Mouse (Mus musculus): ENCODE results near the gene Cyp4a29. TPM values are rescaled to one million over a fixed set of nuclear protein-coding genes. Genes with fewer than 3 reads are reported as not detected.
"Not testable (repeated sequence)": the region's sequence is repeated elsewhere in the genome, so short reads cannot be mapped to it uniquely, and the experiment has no call there.

Gene Cyp4a29
- not detected for total RNA-seq (2021)

GRCm38 (mm10) chr4:115241784-115242183, at the start of gene Cyp4a29:
Gene Cyp4a29, plus strand, starts transcription at chr4:115242084.
- no peak for DNase-seq (ENCODE audit: low spot score in 2 of 2)
- intact Hi-C loops (cut with DNase I): no loop called here

DNA sequence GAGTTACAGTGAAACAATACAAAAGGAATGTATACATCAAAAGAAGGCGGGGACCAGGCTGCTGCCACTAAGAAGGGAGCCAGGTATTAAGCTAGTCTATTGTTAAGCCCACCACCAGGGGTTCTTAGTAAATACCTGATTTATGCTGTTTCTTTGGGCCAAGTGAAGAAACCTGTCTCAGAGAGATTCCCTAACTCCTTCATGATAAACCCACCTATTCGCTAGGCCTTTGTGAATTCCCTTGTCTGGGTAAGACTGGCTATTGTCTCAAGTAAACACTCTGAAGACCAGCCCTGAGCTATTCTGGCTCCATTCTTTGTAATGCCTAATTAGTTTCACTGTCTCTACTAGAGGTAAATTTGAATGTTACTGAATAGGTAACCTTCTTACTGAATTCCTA, 9.0 kb upstream of the Cyp4a29 start:
- intact Hi-C loops (cut with DNase I); DNase-seq (ENCODE audit: low spot score in 2 of 2): not testable (repeated sequence)

DNA sequence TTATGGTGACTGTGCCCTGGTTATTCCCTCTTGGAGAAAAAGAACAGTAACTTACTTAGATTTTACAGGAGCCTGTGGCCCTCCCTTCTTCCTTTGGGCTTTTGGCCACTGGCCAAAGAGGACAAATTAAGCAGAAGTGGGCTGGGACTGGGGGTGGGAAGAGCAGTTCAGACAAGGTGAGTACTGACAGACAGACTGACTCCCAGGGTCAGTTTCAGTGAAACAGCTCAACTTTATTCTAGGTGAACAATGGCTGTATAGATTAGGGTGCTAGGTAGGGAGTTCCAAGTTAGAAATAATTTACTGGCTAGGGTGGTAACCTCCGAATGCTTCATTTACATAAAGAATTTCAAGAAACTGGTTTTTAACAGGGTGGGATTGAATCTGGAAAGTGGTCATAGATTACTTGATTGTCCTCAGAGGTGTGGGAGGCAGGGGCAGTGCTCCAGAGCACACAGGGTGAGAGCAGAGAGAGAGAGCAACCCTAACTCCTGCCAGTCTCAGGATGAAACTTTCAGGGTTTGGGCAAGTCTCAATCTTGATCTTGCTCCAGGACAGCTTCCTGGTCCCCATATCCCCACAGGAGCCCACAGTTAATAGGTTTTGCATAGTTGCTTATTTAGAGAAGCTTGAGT, 5.3 kb upstream of the Cyp4a29 start:
- intact Hi-C loops (cut with DNase I): no loop called here
- DNase-seq (ENCODE audit: low spot score in 2 of 2): no peak

GRCm38 (mm10) chr4:115264687-115265569, 23.0 kb downstream of the Cyp4a29 start:
- intact Hi-C loops (cut with DNase I); DNase-seq (ENCODE audit: low spot score in 2 of 2): not testable (repeated sequence)

- intact Hi-C loops (cut with DNase I); DNase-seq (ENCODE audit: low spot score in 2 of 2): not testable (repeated sequence)
These were observed 36.5 kb downstream of the Cyp4a29 start for GRCm38 (mm10) chr4:115278215-115278982.

DNA sequence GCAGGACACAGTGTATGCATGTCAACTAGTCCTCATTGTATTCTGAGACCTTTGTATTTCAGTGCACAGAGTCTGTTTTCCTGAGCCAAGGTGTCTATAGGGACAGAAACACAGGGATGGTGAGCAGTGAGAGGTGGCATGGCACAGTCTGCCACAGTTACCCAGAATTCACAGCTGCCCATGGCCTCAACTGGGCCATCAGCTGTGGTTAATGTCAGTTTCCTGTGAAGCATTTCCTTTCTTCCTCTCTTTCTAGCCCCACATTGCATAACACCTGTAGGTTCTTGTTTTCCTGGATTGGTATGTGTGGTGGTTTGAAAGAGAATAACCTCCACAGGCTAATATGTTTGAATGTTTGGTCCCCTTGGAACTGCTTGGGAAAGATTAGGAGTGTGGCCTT, 38.5 kb downstream of the Cyp4a29 start:
- no peak for DNase-seq (ENCODE audit: low spot score in 2 of 2)
- intact Hi-C loops (cut with DNase I): no loop called here

DNA sequence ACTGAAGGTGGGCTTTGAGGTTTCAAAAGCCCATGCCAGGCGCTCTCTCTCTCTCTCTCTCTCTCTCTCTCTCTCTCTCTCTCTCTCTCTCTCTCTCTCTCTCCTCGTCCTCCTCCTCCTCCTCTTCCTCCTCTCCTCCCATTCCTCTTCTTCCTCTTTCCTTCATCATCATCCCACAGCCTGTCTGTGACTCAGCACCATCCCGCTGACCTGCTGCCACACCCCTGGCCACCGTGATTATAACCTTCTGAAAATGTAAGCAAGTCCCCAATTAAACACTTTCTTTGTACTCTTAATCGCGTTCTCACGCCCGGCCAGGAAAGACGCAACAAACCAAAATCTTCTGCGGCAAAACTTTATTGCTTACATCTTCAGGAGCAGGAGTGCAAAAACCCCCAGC, 38.9 kb downstream of the Cyp4a29 start:
- DNase-seq (ENCODE audit: low spot score in 2 of 2); intact Hi-C loops (cut with DNase I): not testable (repeated sequence)

- not testable (repeated sequence) for DNase-seq (ENCODE audit: low spot score in 2 of 2)
These were observed 39.4 kb downstream of the Cyp4a29 start for GRCm38 (mm10) chr4:115281231-115281767.

GRCm38 (mm10) chr4:115298746-115299145, 56.9 kb downstream of the Cyp4a29 start, which contains the start of gene Cyp4a12a:
Gene Cyp4a12a, plus strand, starts transcription at chr4:115299046.
- intact Hi-C loops (cut with DNase I): not testable (repeated sequence)

More at GRCm38 (mm10) chr4:115281231-115281767, 39.4 kb downstream of the Cyp4a29 start:
- intact Hi-C loops (cut with DNase I): not testable (repeated sequence)

More at GRCm38 (mm10) chr4:115298746-115299145, 56.9 kb downstream of the Cyp4a29 start, which contains the start of gene Cyp4a12a:
- DNase-seq (ENCODE audit: low spot score in 2 of 2): not testable (repeated sequence)

Other genes starting within 250 kb of the Cyp4a29 start
- under 1 TPM; 0.52 to 1.00 TPM for gene Stil, start 241.9 kb upstream of the Cyp4a29 start, total RNA-seq (2021)
- gene Tal1, start 185.7 kb upstream of the Cyp4a29 start, total RNA-seq (2021): 1 to 10 TPM; 1.6 to 2.2 TPM
- gene Pdzk1ip1, start 153.4 kb upstream of the Cyp4a29 start, total RNA-seq (2021): 1 to 10 TPM in 1 of 2 experiments, under 1 TPM in 1; 0.39 to 1.1 TPM
- gene Cyp4x1, start 107.8 kb upstream of the Cyp4a29 start, total RNA-seq (2021): 10 to 100 TPM; 12.6 TPM
- not detected for gene Cyp4a12a, start 57.0 kb downstream of the Cyp4a29 start, total RNA-seq (2021)
- gene Cyp4a12b, start 169.5 kb downstream of the Cyp4a29 start, total RNA-seq (2021): not detected
- gene Cyp4a30b, start 210.5 kb downstream of the Cyp4a29 start, total RNA-seq (2021): not detected